Mouse (Mus musculus): Measurements from ENCODE around the gene Cdh24.

- no peak for TF ChIP-seq POLR2A (IDR thresholded peaks at IDR 0.05; ENCODE audit: insufficient read depth, low read depth, low read length)
- TF ChIP-seq CTCF (IDR thresholded peaks at IDR 0.05): no peak
- no peak for TF ChIP-seq EP300 (IDR thresholded peaks at IDR 0.05; ENCODE audit: insufficient read depth, low read depth, low read length)
These were observed 46.1 kb upstream of the Cdh24 start for GRCm38 (mm10) chr14:54687251-54687650.
